In the genomic region with DNA sequence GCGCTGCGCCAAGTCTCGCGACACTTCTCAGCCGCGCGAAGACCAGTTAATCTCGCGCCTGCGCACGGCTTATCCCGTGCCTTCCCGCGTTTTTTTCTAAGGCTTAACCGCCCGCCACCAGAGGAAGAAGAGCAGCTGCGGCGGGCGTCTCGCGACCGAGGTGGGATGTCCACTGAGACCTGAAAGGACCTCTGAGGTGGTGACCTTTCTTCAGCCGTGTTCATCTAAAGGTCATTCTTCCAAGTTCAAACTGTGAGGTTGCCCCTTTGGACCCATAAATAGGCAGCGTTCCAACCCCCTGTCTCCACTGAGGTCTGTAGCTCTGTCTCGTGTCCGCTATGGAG, we compare ENCODE assay signal across 9 mouse cellular contexts. TPM values are rescaled to one million over a fixed set of nuclear protein-coding genes. Genes with fewer than 3 reads are reported as not detected.
DNase-seq lines count a peak whose midpoint lies in the region; ATAC-seq and TF ChIP-seq lines count a peak whose summit lies in the region.
"Had no signal": no experiment of that assay in that cellular context is flagged by ENCODE, and none has a peak within 500 bp of the region (broad histone marks: within the 10 kb centered on the region; RNA-seq: fewer than 3 reads in every experiment).

No protein-coding gene starts in this region.

- no peak overlapping the region for H3K27ac ChIP-seq in heart, embryonic 14.5 days (replicated peaks in 1 of 2; ENCODE audit: control insufficient read depth in 1 of 2, insufficient read depth in 1 of 2, low read depth in 2 of 2, low read length in 2 of 2)
- H3K27ac ChIP-seq in ES-E14 (ENCODE audit: insufficient read depth, low read depth, low read length, poor library complexity, severe bottlenecking), result no peak overlapping the region; the same call in 1 of the 2 replicates
- no peak overlapping the region for H3K27ac ChIP-seq in forebrain, postnatal 0 days (ENCODE audit: low read depth, low read length)
- H3K27ac ChIP-seq in liver, embryonic 16.5 days (ENCODE audit: low read length), result no peak overlapping the region

- 19% methylated on average over 26 of the region's 26 CpGs for WGBS in heart, embryonic 14.5 days
- 24% methylated on average over 26 of the region's 26 CpGs for WGBS in forebrain, postnatal 0 days
- WGBS in liver, embryonic 16.5 days (ENCODE audit: insufficient replicate concordance), result 20% methylated on average over 26 of the region's 26 CpGs

- no peak overlapping the region for H3K9ac ChIP-seq in heart, embryonic 14.5 days (ENCODE audit: low read length)
- H3K9ac ChIP-seq in ES-E14 (ENCODE audit: insufficient read depth, low read depth, low read length, poor library complexity, severe bottlenecking), result peak overlapping the region; percentile 80
- no peak overlapping the region for H3K9ac ChIP-seq in forebrain, postnatal 0 days
- H3K9ac ChIP-seq in liver, embryonic 16.5 days (ENCODE audit: low read depth, low read length), result no peak overlapping the region

- peaks cover 3 to 4% of the 10 kb centered on the region in 2 experiments; a peak in 3 of 4 replicates for H3K4me1 ChIP-seq in heart, embryonic 14.5 days (ENCODE audit: control insufficient read depth in 2 of 2, insufficient read depth in 2 of 2, low read length in 2 of 2)
- peaks cover 2 to 7% of the 10 kb centered on the region in 2 experiments; a peak in 1 of 4 replicates for H3K4me1 ChIP-seq in ES-E14 (ENCODE audit: control insufficient read depth in 2 of 2, insufficient read depth in 2 of 2, low read length in 2 of 2, poor library complexity in 1 of 2)
- peaks cover 27% of the 10 kb centered on the region; the same call in 1 of the 2 replicates for H3K4me1 ChIP-seq in forebrain, postnatal 0 days (ENCODE audit: insufficient read depth)
- H3K4me1 ChIP-seq in liver, embryonic 16.5 days (ENCODE audit: control insufficient read depth, low read depth, low read length), result peaks cover 9% of the 10 kb centered on the region

- H3K4me2 ChIP-seq in heart, embryonic 14.5 days (ENCODE audit: low read length), result peak overlapping the region; percentile 68
- peak overlapping the region; percentile 61 for H3K4me2 ChIP-seq in forebrain, postnatal 0 days (ENCODE audit: low read depth)
- H3K4me2 ChIP-seq in liver, embryonic 16.5 days (ENCODE audit: low read depth, low read length), result peak overlapping the region; percentile 72

- intact Hi-C loops in heart, postnatal 25 days (cut with DNase I), result no loop called here

- H3K36me3 ChIP-seq in heart, embryonic 14.5 days (ENCODE audit: control insufficient read depth, insufficient read depth, low read length), result no peaks in the 10 kb centered on the region
- H3K36me3 ChIP-seq in ES-E14 (ENCODE audit: control insufficient read depth, insufficient read depth, low read length, poor library complexity, severe bottlenecking), result peaks cover 4% of the 10 kb centered on the region; the same call in 1 of the 2 replicates
- H3K36me3 ChIP-seq in forebrain, postnatal 0 days (ENCODE audit: insufficient read depth), result peaks cover 10% of the 10 kb centered on the region; the same call in 1 of the 2 replicates
- no peaks in the 10 kb centered on the region for H3K36me3 ChIP-seq in liver, embryonic 16.5 days (ENCODE audit: control insufficient read depth, insufficient read depth)

- no peak for DNase-seq in heart, postnatal 25 days (ENCODE audit: low spot score)
- no peak for DNase-seq in ES-E14 (ENCODE audit: low read depth, low spot score)
- no peak for DNase-seq in forebrain, postnatal 0 days
- DNase-seq in cerebellum, adult 11 months, result no peak
- DNase-seq in layer of hippocampus, postnatal 25 days (ENCODE audit: extremely low spot score in 1 of 2, low spot score in 1 of 2), result no peak
- no peak for DNase-seq in cerebellum, adult 11-12 months

- no peak for TF ChIP-seq CTCF in forebrain, postnatal 0 days (IDR thresholded peaks at IDR 0.05; ENCODE audit: low read depth)

- H3K9me3 ChIP-seq in heart, embryonic 14.5 days (ENCODE audit: control insufficient read depth, low read length), result no peaks in the 10 kb centered on the region
- no peaks in the 10 kb centered on the region for H3K9me3 ChIP-seq in ES-E14 (ENCODE audit: control insufficient read depth, insufficient read depth, low read depth, low read length)
- H3K9me3 ChIP-seq in forebrain, postnatal 0 days (ENCODE audit: low read length), result no peaks in the 10 kb centered on the region
- peaks cover 3% of the 10 kb centered on the region; the same call in 1 of the 2 replicates for H3K9me3 ChIP-seq in liver, embryonic 16.5 days (replicated peaks; ENCODE audit: control insufficient read depth, low read length)

- no peak for ATAC-seq in heart, embryonic 14.5 days (ENCODE audit: insufficient number of reproducible peaks, insufficient read depth, low FRiP score, low read depth)
- no peak for ATAC-seq in forebrain, postnatal 0 days
- ATAC-seq in liver, embryonic 16.5 days (ENCODE audit: low read depth), result no peak

- in situ Hi-C loops in ES-E14 (cut with MboI; ENCODE audit: low sequenced_read_pairs in 2 of 2, unreplicated experiment in 2 of 2), result no loop called here

- H3K27me3 ChIP-seq in heart, embryonic 14.5 days (ENCODE audit: control insufficient read depth, insufficient read depth, low read length), result peaks cover 10% of the 10 kb centered on the region; the same call in 1 of the 2 replicates
- no peaks in the 10 kb centered on the region for H3K27me3 ChIP-seq in forebrain, postnatal 0 days (ENCODE audit: insufficient read depth, low read length)
- H3K27me3 ChIP-seq in liver, embryonic 16.5 days (ENCODE audit: control insufficient read depth, insufficient read depth, low read depth, low read length), result peaks cover 8% of the 10 kb centered on the region

- H3K4me3 ChIP-seq in heart, embryonic 14.5 days (ENCODE audit: control insufficient read depth in 1 of 2, insufficient read depth in 1 of 2, low read depth in 1 of 2, low read length in 2 of 2), result peak overlapping the region; percentile 47 to 81
- peak overlapping the region; percentile 41 to 66 for H3K4me3 ChIP-seq in ES-E14 (ENCODE audit: insufficient read depth in 1 of 2, low read depth in 1 of 2, low read length in 2 of 2, poor library complexity in 1 of 2, severe bottlenecking in 1 of 2)
- H3K4me3 ChIP-seq in forebrain, postnatal 0 days (ENCODE audit: low read depth, low read length), result peak overlapping the region; percentile 70
- H3K4me3 ChIP-seq in liver, embryonic 16.5 days (ENCODE audit: low read depth, low read length), result peak overlapping the region; percentile 57

TF ChIP-seq in ES-E14, 5 proteins besides CTCF, POLR2A, EP300 and RAD21:
- TF ChIP-seq ZNF384 (IDR thresholded peaks at IDR 0.05; ENCODE audit: low read depth, low read length), result peak; percentile 82
- peak; percentile 99; the same call in 1 of the 2 replicates for TF ChIP-seq CHD2 (IDR thresholded peaks at IDR 0.05; ENCODE audit: low read depth, low read length)
- TF ChIP-seq ZC3H11A (IDR thresholded peaks at IDR 0.05; ENCODE audit: borderline replicate concordance, low read depth, low read length), result no peak
TF ChIP-seq in ES-E14: peak in this region for 2.

RNA-seq across cellular contexts. Expression of gene Stag3, which starts 0.4 kb away (rescaled TPM):
- 2.0 and 2.1 TPM in 2 replicates for polyA plus RNA-seq in heart, embryonic 14.5 days (2014; fragmentation: Nextera tagmentation; extraction: Ambion mirVana)
- not detected for total RNA-seq in heart, postnatal 25 days (2021)
- 101 and 108 TPM in 2 replicates for total RNA-seq in ES-E14 (2012; rRNA removed)
- total RNA-seq in forebrain, postnatal 0 days (2014; rRNA removed), result 12.0 and 16.9 TPM in 2 replicates
- 4.1 and 5.5 TPM in 2 replicates for polyA plus RNA-seq in forebrain, postnatal 0 days (2015; fragmentation: Nextera tagmentation; extraction: Ambion mirVana)
- polyA plus RNA-seq in liver, embryonic 16.5 days (2015; fragmentation: Nextera tagmentation; extraction: Ambion mirVana), result 1.2 and 1.5 TPM in 2 replicates
- 1 to 10 TPM; 1.3 to 1.4 TPM for total RNA-seq in layer of hippocampus, postnatal 25 days (2021)

RNA-seq across cellular contexts. Expression of gene Gpc2, which starts 0.6 kb away (rescaled TPM):
- polyA plus RNA-seq in heart, embryonic 14.5 days (2014; fragmentation: Nextera tagmentation; extraction: Ambion mirVana), result 1.3 and 1.5 TPM in 2 replicates
- under 1 TPM; 0.08 to 0.18 TPM for total RNA-seq in heart, postnatal 25 days (2021)
- 14.9 and 20.2 TPM in 2 replicates for total RNA-seq in ES-E14 (2012; rRNA removed)
- total RNA-seq in forebrain, postnatal 0 days (2014; rRNA removed), result 145 and 170 TPM in 2 replicates
- 54.2 and 62.0 TPM in 2 replicates for polyA plus RNA-seq in forebrain, postnatal 0 days (2015; fragmentation: Nextera tagmentation; extraction: Ambion mirVana)
- polyA plus RNA-seq in liver, embryonic 16.5 days (2015; fragmentation: Nextera tagmentation; extraction: Ambion mirVana), result 0.51 and 0.74 TPM in 2 replicates
- 1 to 10 TPM; 3.3 to 4.8 TPM for total RNA-seq in layer of hippocampus, postnatal 25 days (2021)

RNA-seq across cellular contexts. Expression of gene Gm43720, which starts 0.6 kb away (rescaled TPM):
- polyA plus RNA-seq in heart, embryonic 14.5 days (2014; fragmentation: Nextera tagmentation; extraction: Ambion mirVana), result 0.05 TPM in 1 of 2 replicates, not detected in the other
- total RNA-seq in heart, postnatal 25 days (2021), result not detected
- not detected in 2 replicates for total RNA-seq in ES-E14 (2012; rRNA removed)
- total RNA-seq in forebrain, postnatal 0 days (2014; rRNA removed), result 0.31 and 0.33 TPM in 2 replicates
- 0.04 TPM in 1 of 2 replicates, not detected in the other for polyA plus RNA-seq in forebrain, postnatal 0 days (2015; fragmentation: Nextera tagmentation; extraction: Ambion mirVana)
- polyA plus RNA-seq in liver, embryonic 16.5 days (2015; fragmentation: Nextera tagmentation; extraction: Ambion mirVana), result not detected in 2 replicates
- not detected for total RNA-seq in layer of hippocampus, postnatal 25 days (2021)
- polyA plus RNA-seq: CD4-positive, CD25-positive, alpha-beta regulatory T cell, adult 4 months had no signal

RNA-seq across cellular contexts. Expression of gene Gal3st4, which starts 7.8 kb away (rescaled TPM):
- 0.57 and 0.75 TPM in 2 replicates for polyA plus RNA-seq in heart, embryonic 14.5 days (2014; fragmentation: Nextera tagmentation; extraction: Ambion mirVana)
- under 1 TPM; 0.14 to 0.26 TPM for total RNA-seq in heart, postnatal 25 days (2021)
- total RNA-seq in ES-E14 (2012; rRNA removed), result 0.58 and 0.94 TPM in 2 replicates
- total RNA-seq in forebrain, postnatal 0 days (2014; rRNA removed), result 0.23 and 0.57 TPM in 2 replicates
- 1.1 and 1.5 TPM in 2 replicates for polyA plus RNA-seq in forebrain, postnatal 0 days (2015; fragmentation: Nextera tagmentation; extraction: Ambion mirVana)
- polyA plus RNA-seq in liver, embryonic 16.5 days (2015; fragmentation: Nextera tagmentation; extraction: Ambion mirVana), result 0.22 TPM in 1 of 2 replicates, not detected in the other
- 1 to 10 TPM; 2.3 to 3.1 TPM for total RNA-seq in layer of hippocampus, postnatal 25 days (2021)

RNA-seq across cellular contexts. Expression of gene BC037034, which starts 16.6 kb away (rescaled TPM):
- 2.9 and 3.3 TPM in 2 replicates for polyA plus RNA-seq in heart, embryonic 14.5 days (2014; fragmentation: Nextera tagmentation; extraction: Ambion mirVana)
- 1 to 10 TPM; 3.1 to 3.8 TPM for total RNA-seq in heart, postnatal 25 days (2021)
- total RNA-seq in ES-E14 (2012; rRNA removed), result 13.7 and 16.2 TPM in 2 replicates
- total RNA-seq in forebrain, postnatal 0 days (2014; rRNA removed), result 59.6 and 61.3 TPM in 2 replicates
- 14.2 and 16.1 TPM in 2 replicates for polyA plus RNA-seq in forebrain, postnatal 0 days (2015; fragmentation: Nextera tagmentation; extraction: Ambion mirVana)
- polyA plus RNA-seq in liver, embryonic 16.5 days (2015; fragmentation: Nextera tagmentation; extraction: Ambion mirVana), result 2.1 and 3.1 TPM in 2 replicates
- 10 to 100 TPM; 69.3 to 75.7 TPM for total RNA-seq in layer of hippocampus, postnatal 25 days (2021)
